Mouse (Mus musculus) central nervous system, embryonic 11.5 days (tissue): Measurements from ENCODE around the gene Cebpz. TPM values are rescaled to one million over a fixed set of nuclear protein-coding genes. Genes with fewer than 3 reads are reported as not detected.

Experiments used
- polyA plus RNA-seq: library from polyadenylated mRNA; depleted of rRNA; stranded (reverse); fragments of >200 nt; gene quantifications from 2 replicates; pipeline ENCODE4 v1.2.3, GENCODE M21; 2012; rRNA removed

Gene Cebpz
- 34.6 and 48.1 TPM in 2 replicates for polyA plus RNA-seq

GRCm38 (mm10) chr17:78936466-78937228 lies at the start of gene Cebpz, which contains the start of gene Ndufaf7:
Gene Cebpz (minus strand): TSS chr17:78937066.
Gene Ndufaf7 (plus strand): TSS chr17:78937136.

GRCm38 (mm10) chr17:78916369-78916813 lies 20.5 kb downstream of the Cebpz start, which contains the start of gene Cebpzos:
Gene Cebpzos (plus strand): TSS chr17:78916500.

GRCm38 (mm10) chr17:78906892-78907291 lies 30.0 kb downstream of the Cebpz start, which contains the start of gene Sult6b1:
Gene Sult6b1 (minus strand): TSS chr17:78906992.

GRCm38 (mm10) chr17:78882401-78883112 lies 54.3 kb downstream of the Cebpz start, which contains the start of gene Eif2ak2:
Gene Eif2ak2 (minus strand): TSS chr17:78882573.

Other genes with a start within 250 kb of the Cebpz start
- 10.7 and 10.9 TPM in 2 replicates for gene Strn, start 199.9 kb downstream of the Cebpz start, polyA plus RNA-seq
- gene Heatr5b, start 101.7 kb downstream of the Cebpz start, polyA plus RNA-seq, result 20.7 and 22.4 TPM in 2 replicates
- 29.7 and 52.8 TPM in 2 replicates for gene Gpatch11, start 101.5 kb downstream of the Cebpz start, polyA plus RNA-seq
- gene Eif2ak2, start 54.5 kb downstream of the Cebpz start, polyA plus RNA-seq, result 4.2 and 7.0 TPM in 2 replicates
- 0.16 TPM in 1 of 2 replicates, not detected in the other for gene Sult6b1, start 30.1 kb downstream of the Cebpz start, polyA plus RNA-seq
- gene Cebpzos, start 20.6 kb downstream of the Cebpz start, polyA plus RNA-seq, result 40.7 and 52.9 TPM in 2 replicates
- gene Ndufaf7, start 70 bp upstream of the Cebpz start, polyA plus RNA-seq, result 29.7 and 31.2 TPM in 2 replicates
- 39.9 and 50.3 TPM in 2 replicates for gene Prkd3, start 83.8 kb upstream of the Cebpz start, polyA plus RNA-seq
- gene Qpct, start 114.8 kb upstream of the Cebpz start, polyA plus RNA-seq, result 3.1 and 4.2 TPM in 2 replicates